Mouse (Mus musculus) natural killer cell, adult 2 months (primary cell): Measurements from ENCODE around the gene Olfr476.
"Not testable (repeated sequence)": the region's sequence is repeated elsewhere in the genome, so short reads cannot be mapped to it uniquely, and the experiment has no call there.

Experiments used
- DNase-seq, 2 experiments: peaks; one replicate each; pipeline ENCODE4 v3.0.0; 2022; ENCODE audit warnings: low spot score in 2 of 2

Olfr476 gene

GRCm38 (mm10) chr7:107964503-107964902 lies at the start of gene Olfr476:
Olfr476 (plus strand) TSS chr7:107964803.
- no peak for DNase-seq

- DNase-seq, result no peak
Measured at GRCm38 (mm10) chr7:107930146-107930545, 34.5 kb upstream of the Olfr476 start, which contains the start of gene Olfr473. Olfr473 (plus strand) TSS chr7:107930446.

- DNase-seq, result not testable (repeated sequence)
Measured at GRCm38 (mm10) chr7:107952539-107952938, 12.1 kb upstream of the Olfr476 start.

- no peak for DNase-seq
Measured at GRCm38 (mm10) chr7:107954343-107954742, 10.3 kb upstream of the Olfr476 start, which contains the start of gene Olfr474. Olfr474 (plus strand) TSS chr7:107954643.

- no peak for DNase-seq
Measured at GRCm38 (mm10) chr7:107986393-107986792, 21.8 kb downstream of the Olfr476 start, which contains the start of gene Olfr477. Olfr477 (plus strand) TSS chr7:107986693.

GRCm38 (mm10) chr7:108014256-108014655 lies 49.7 kb downstream of the Olfr476 start:
- DNase-seq, result not testable (repeated sequence)
